Mouse (Mus musculus) heart, postnatal 0 days (tissue): Measurements from ENCODE around the gene Sept12.

Experiments used
- CTCF ChIP-seq: IDR thresholded peaks from 2 replicates; pipeline ENCODE4 v1.5.1; 2016; ENCODE audit warnings: antibody characterized with exemption, control low read depth, low read depth
- EP300 ChIP-seq: IDR thresholded peaks from 2 replicates; pipeline ENCODE4 v1.6.1; 2016; ENCODE audit warnings: antibody characterized with exemption, low read depth

DNA sequence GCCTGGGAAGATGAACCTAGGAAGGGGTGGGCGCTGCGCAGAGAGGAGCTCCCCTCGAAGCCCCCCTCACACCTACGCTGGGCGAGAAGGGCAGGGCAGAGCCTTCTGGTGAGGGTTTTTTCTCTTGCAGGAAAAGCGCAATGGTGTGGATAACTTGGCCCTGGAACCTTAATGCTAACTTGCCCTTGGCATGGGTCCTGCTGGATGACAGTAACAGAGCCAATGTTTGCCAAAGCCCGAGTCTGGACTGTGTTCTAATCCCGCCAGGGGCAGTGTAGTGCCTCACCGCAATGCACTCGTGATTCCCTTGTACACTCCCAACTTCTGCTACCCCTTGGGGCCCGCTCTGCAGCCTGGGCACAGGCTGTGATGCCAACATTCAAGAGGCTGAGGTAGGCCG is 10.4 kb upstream of the Sept12 start:
- TF ChIP-seq CTCF (no peak), EP300 (no peak)
